Mouse (Mus musculus) mesoderm, embryonic 11.5 days (tissue): ENCODE measurements around the gene Plekhb2.

Experiments used
- DNase-seq: peaks from one replicate; pipeline ENCODE4 v3.0.0-alpha.2; 2012; ENCODE audit warnings: low read depth, low spot score

Plekhb2 gene

DNA sequence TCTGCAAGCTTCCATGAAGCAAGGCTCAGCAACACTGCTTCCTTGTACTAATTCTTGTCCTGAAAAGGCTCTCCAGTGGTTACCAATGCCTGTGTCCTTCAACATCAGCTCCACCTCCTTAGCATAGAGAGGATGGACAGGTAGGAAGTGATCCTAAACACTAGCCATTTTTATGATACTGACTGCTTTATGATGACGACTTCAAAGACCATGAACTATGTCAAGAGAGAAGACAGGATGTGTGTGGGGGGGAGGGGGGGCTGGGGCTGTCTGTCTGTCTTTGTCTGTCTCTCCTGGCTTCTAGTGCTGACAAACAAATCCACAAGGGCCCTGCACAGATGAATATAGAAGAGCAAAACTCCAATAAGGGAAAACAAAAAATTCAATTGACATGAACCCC lies 18.4 kb upstream of the Plekhb2 start:
- DNase-seq = no peak

GRCm38 (mm10) chr1:34834904-34835303 lies 14.9 kb upstream of the Plekhb2 start:
- no peak for DNase-seq

DNA sequence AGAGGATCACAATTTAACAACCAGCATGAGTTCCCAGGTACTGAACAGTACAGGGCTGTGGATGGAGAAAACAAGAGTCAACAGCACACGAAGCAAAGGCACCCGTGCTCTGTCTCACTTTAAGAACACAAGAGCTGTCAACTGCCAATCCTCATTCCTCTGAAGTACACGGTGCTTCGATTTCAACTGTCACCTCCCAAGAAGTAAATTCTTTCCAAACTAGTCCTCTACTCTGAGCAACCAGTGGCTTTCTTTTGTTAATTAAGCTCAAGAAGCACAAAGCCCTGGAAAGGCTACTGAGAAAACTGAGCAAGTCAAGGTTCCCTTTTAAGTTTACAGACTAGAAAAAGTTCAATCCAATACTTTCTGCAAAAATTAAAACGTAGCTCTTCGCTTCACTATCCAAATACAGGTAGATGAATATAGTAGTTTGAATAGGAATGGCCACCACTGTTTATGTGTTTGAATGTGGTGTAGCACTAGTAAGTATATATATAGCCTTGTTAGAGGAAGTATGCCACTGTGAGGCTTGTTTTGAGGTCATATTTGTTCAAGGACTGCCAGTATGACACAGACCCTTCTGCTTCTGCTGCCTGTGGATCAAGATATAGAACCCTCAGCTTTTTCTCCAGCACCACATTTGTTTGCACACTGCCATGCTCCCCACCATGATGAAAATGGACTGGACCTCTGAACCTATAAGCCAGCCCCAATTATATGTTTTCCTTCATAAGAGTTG lies 11.7 kb upstream of the Plekhb2 start:
- no peak for DNase-seq

- no peak for DNase-seq
Observed at GRCm38 (mm10) chr1:34839241-34839640, 10.5 kb upstream of the Plekhb2 start.

- peak; percentile 17 for DNase-seq
Observed at GRCm38 (mm10) chr1:34841709-34842388, 7.9 kb upstream of the Plekhb2 start.

DNA sequence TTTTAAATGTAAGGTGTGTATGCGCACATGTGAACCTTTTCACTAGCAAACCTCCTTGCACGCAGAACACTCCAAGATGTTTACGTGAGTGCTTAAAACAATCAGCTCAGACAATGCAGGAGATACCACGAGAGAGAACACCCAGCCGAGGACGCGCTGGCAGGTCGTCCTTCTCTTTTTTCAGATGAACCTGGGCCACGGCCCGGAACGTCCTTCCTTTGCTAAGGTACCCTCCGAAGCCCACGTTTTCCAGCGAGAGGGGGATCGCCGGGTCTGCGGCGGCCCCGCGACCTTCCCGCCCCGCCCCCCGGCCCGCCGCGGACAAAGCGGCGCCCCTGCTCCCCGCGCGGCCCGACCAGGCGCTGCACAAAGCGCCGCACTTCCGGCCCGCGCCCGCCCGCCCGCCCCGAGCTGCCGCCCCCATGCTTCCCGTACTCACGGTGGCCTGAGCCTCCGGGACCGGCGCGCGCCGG lies 7.4 kb upstream of the Plekhb2 start:
- peak; percentile 72 for DNase-seq

DNA sequence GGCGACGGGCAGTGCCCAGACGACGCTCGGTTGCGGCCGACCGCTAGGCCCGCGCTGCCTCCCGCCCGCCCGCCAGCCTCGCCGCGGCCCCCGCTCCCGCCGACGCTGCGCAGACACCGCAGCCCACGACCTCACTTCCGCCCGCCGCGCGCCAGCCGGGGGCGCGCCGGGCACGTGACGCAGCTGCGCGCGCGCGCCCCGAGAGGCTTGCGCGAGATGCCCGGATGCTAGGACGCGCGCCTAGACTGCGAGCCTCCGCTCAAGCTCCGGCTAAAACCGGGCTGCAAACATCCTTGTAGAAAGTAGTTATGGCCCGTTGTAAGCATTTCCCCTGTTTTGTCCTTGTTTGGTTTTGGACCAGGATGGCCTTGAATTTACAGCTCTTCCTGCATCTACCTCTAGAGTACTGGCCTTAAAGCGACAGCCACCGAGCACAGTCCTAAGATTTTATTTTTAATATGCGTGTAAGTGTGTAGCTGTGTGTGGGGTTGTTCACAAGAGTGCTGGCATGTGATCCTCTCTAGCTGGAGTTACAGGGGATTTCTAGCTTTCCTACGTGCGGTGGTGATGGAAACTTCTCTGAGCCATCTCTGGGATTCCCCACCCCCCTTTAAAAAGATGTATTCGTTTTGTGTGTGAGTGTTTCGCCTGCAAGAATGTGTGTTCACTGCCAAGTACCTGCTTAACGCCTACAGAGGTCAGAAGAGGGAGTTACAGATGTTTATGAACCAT lies 6.7 kb upstream of the Plekhb2 start, which contains the start of gene Fam168b:
TSS of gene Fam168b (minus strand) at position 179 of the 732 bp plus-strand sequence.
- DNase-seq = peak; percentile 93

DNA sequence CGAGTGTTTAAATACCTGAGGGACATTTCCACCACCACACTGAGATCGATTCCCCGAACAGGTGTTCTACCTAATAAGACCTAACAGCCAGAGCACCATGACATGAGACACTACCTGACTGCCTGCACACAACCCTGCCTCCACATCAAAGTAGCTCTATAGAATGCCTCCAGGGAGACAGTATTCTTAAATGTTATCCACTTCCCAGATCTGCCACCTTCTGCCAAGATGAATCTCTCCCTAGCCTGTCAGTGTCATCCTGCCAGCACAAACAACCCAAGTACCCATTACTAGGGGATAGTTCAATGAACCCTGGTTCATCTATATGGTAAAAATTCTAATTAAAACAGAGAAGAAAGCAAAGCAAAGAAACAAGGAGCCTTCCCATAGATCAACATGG lies 2.7 kb upstream of the Plekhb2 start:
- DNase-seq = no peak

- DNase-seq = no peak
Observed at GRCm38 (mm10) chr1:34850343-34851136, 764 bp downstream of the Plekhb2 start.

DNA sequence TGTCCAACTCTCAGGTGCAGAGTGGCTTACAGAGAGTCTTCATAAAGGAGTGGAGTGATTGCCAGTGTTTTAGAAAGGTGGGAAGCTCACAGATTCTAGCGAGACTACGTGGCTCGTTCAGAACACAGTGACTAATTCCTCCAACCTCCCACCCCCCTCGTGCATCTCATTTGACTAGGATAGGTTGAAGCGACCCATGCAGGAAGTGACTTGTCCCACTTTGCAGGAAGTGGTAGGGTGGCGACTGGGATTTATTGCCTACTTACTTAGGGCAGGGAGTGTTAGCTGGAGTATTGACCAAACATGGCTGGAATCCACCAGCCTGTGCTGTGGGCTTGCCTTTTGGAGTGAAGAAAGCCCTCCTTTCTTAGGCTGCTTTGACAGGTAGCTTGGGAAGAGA lies 1.8 kb downstream of the Plekhb2 start:
- no peak for DNase-seq

GRCm38 (mm10) chr1:34852116-34852878 lies 2.5 kb downstream of the Plekhb2 start:
- no peak for DNase-seq

DNA sequence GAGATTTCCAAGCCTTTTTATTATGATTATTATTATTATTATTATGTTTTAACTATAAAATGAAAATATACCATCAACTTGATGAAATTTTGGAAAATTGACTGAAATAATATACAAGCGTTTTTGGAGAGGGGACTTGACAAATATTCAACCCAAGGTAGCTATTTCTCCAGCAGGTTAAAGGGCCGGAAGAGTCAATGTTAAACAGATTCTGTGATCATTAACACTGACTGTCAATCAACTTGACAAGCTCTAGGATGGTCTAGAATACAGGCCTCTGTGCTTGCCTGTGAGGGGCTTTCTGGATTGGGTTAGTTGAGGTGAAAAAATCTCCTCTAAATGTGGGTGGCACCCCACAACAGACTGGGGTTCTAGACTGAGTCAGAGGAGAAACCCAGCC lies 4.0 kb downstream of the Plekhb2 start:
- DNase-seq = no peak

GRCm38 (mm10) chr1:34855056-34855739 lies 5.4 kb downstream of the Plekhb2 start:
- no peak for DNase-seq

- no peak for DNase-seq
Observed at GRCm38 (mm10) chr1:34858671-34859070, 8.9 kb downstream of the Plekhb2 start.

DNA sequence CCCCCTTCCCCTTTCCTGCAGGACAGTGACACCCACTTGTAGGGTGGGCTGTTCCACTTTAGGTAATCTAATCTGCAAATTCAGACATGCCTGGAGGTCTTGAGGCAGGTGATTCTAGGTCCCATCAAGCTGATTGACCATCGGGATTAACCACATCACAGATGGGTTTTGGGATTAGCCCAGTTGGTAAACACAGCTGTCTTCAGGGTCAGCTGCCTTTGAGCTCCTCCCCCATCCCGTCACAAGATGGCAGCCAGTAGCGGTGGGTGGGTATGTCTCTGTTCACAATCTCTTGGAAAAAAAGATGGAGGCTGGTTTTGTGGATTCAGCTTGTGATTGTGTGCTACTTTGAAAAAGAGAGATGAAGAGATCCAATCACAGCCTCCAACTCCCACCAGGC lies 10.0 kb downstream of the Plekhb2 start:
- no peak for DNase-seq

- DNase-seq = no peak
Observed at GRCm38 (mm10) chr1:34860205-34860604, 10.4 kb downstream of the Plekhb2 start.

DNA sequence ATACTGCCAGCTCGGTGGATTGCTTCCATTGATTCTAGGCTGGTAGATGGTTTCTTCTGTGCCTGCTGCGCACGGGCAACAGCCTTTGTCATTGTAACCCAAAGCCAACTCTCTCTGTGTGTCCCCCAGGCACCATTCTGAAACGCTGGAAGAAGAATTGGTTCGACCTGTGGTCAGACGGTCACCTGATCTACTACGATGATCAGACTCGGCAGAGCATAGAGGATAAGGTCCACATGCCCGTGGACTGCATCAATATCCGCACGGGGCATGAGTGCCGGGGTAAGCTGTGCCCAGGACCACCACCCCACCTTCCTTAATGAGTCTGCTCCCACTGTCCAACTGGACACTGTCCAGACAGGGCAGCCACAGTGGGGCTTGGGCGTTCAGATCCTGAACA lies 13.1 kb downstream of the Plekhb2 start:
- DNase-seq = no peak

DNA sequence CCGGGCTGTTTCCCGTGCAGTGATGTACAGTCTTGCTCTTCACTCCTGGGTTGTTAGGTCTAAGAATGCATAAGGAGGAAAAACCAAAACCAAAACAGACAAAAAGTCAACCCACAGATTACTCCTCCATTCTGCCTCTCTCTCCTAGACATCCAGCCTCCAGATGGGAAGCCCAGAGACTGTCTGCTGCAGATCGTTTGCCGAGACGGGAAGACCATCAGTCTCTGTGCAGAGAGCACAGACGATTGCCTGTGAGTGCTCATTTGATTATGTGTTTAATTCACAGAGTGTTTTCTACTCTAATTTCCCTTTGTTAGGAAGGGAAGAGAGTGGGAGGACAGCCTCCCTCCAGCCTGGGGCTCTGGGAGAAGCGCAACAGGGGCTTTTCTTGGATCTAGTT lies 13.5 kb downstream of the Plekhb2 start:
- DNase-seq = no peak

DNA sequence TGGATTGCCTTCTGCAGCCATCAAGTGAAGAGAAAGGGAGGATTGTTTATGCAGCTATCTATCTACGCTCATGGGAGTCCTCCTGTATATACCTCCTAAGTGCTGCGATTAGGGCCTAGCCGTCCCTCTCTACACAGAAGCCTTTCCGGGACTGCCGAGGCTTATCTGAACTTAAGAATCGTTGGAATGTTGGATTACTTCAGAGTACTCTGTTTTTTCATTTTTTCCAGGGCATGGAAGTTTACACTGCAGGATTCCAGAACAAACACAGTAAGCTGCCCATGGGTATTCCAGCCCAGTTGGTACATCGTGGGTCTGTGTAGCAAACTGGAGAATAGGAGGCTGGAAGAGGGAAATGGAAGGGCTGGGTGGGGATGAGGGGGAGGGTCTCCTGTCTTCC lies 14.5 kb downstream of the Plekhb2 start:
- no peak for DNase-seq

DNA sequence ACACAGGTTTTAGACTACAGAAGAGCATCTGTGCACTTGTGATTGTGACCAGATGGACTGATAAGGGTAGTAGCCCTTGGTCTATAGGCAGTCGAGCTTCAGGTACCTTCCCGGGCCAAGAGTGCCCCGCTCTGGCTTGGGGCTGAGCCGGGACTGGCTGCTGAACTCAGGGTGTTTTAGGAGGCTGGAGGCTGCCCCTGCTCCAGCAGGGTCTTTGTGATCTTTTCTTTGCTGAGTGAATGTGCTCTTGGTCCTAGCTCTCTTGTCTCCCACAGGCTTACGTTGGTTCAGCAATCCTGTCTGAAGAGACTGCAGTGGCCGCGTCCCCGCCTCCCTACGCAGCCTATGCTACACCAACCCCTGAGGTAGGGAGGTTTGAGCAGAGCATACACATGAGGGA lies 16.1 kb downstream of the Plekhb2 start:
- no peak for DNase-seq
